ENCODE assay signal across 12 mouse cellular contexts in genomic region chr7:89363975-89364374, GRCm38 (mm10).
"Had no signal": no experiment of that assay in that cellular context is flagged by ENCODE, and none has a peak within 500 bp of the region (broad histone marks: within the 10 kb centered on the region; RNA-seq: fewer than 3 reads in every experiment).

No protein-coding gene starts in this region.

- DNase-seq: kidney, adult 2 months; kidney, postnatal 14 days; lung, embryonic 14.5 days; lung, postnatal 14 days; thymus, postnatal 4 days had no signal

- H3K27me3 ChIP-seq: kidney, embryonic 15.5 days; limb, embryonic 15.5 days; liver, embryonic 12.5 days; neural tube, embryonic 15.5 days had no signal

- H3K9ac ChIP-seq: kidney, embryonic 15.5 days; limb, embryonic 15.5 days; liver, embryonic 12.5 days; lung, embryonic 14.5 days; midbrain, embryonic 13.5 days; neural tube, embryonic 15.5 days had no signal

- H3K4me1 ChIP-seq: limb, embryonic 15.5 days; neural tube, embryonic 15.5 days had no signal

- H3K9me3 ChIP-seq: kidney, embryonic 15.5 days; limb, embryonic 15.5 days; liver, embryonic 12.5 days; midbrain, embryonic 13.5 days; neural tube, embryonic 15.5 days had no signal

- H3K27ac ChIP-seq: kidney, embryonic 15.5 days; limb, embryonic 15.5 days; liver, embryonic 12.5 days; macrophage; midbrain, embryonic 13.5 days; neural tube, embryonic 15.5 days had no signal

- H3K4me2 ChIP-seq: kidney, embryonic 15.5 days; limb, embryonic 15.5 days; liver, embryonic 12.5 days; lung, embryonic 14.5 days; midbrain, embryonic 13.5 days; neural tube, embryonic 15.5 days had no signal

- H3K4me3 ChIP-seq: kidney, embryonic 15.5 days; limb, embryonic 15.5 days; liver, embryonic 12.5 days; midbrain, embryonic 13.5 days; myocyte; neural tube, embryonic 15.5 days had no signal

- ATAC-seq: liver, embryonic 12.5 days; midbrain, embryonic 13.5 days had no signal

- H3K36me3 ChIP-seq: kidney, embryonic 15.5 days; limb, embryonic 15.5 days; liver, embryonic 12.5 days; midbrain, embryonic 13.5 days; neural tube, embryonic 15.5 days had no signal
